Mouse (Mus musculus) limb, embryonic 12.5 days (tissue): ENCODE results near the gene Shisa9. TPM values are rescaled to one million over a fixed set of nuclear protein-coding genes. Genes with fewer than 3 reads are reported as not detected.

Experiments used
- polyA plus RNA-seq: library from polyadenylated mRNA; unstranded; fragments of >200 nt; fragmentation: Nextera tagmentation; extraction: Ambion mirVana; gene quantifications from 2 replicates; pipeline ENCODE4 v1.2.1, GENCODE M21; 2016

Shisa9 gene
- polyA plus RNA-seq, 1 experiment from 2014 or later: 0.16 TPM

Other genes starting within 250 kb of the Shisa9 start
- 13.9 and 16.7 TPM in 2 replicates for gene Cpped1, start 74.7 kb upstream of the Shisa9 start, polyA plus RNA-seq